Mouse (Mus musculus) MEL (cell line): ENCODE data around the gene Src. TPM values are rescaled to one million over a fixed set of nuclear protein-coding genes. Genes with fewer than 3 reads are reported as not detected.
"Not testable (repeated sequence)": the region's sequence is repeated elsewhere in the genome, so short reads cannot be mapped to it uniquely, and the experiment has no call there.

Source experiments
- DNase-seq: peaks from one replicate; pipeline ENCODE4 v3.0.0; 2011; ENCODE audit warnings: low read depth, low spot score
- H3K27ac ChIP-seq: 2 replicates; pipeline ENCODE4 v1.5.1; 2012; ENCODE audit warnings: low read depth, mild to moderate bottlenecking, control low read depth, low read length, moderate library complexity; ENCODE audit not compliant: control insufficient read depth
- H3K27me3 ChIP-seq, 2 experiments: fragments of 150-350 bp in 1 of 2; sonication (generic) in 1 of 2; 2 replicates each; pipeline ENCODE4 v1.6.1; 2012; ENCODE audit warnings: low read length in 2 of 2, mild to moderate bottlenecking in 2 of 2, improper control_type of control experiment in 1 of 2, moderate library complexity in 1 of 2; ENCODE audit not compliant: insufficient read depth in 2 of 2, control insufficient read depth in 1 of 2
- H3K36me3 ChIP-seq, 2 experiments: 2 replicates each; pipeline ENCODE4 v1.6.1; 2012 to 2014; ENCODE audit warnings: low read length in 2 of 2, improper control_type of control experiment in 1 of 2, inconsistent platforms in 1 of 2, mild to moderate bottlenecking in 1 of 2; ENCODE audit not compliant: insufficient read depth in 2 of 2, control insufficient read depth in 1 of 2
- H3K4me1 ChIP-seq, 2 experiments: fragments of 150-350 bp in 1 of 2; sonication (generic) in 1 of 2; 2 replicates each; pipeline ENCODE4 v1.6.1; 2012; ENCODE audit warnings: low read length in 2 of 2, improper control_type of control experiment in 1 of 2, mild to moderate bottlenecking in 1 of 2; ENCODE audit not compliant: insufficient read depth in 2 of 2, control insufficient read depth in 1 of 2
- H3K4me3 ChIP-seq, 2 experiments: fragments of 150-350 bp in 1 of 2; sonication (generic) in 1 of 2; 2 replicates each; pipeline ENCODE4 v1.5.1; 2012; ENCODE audit warnings: low read depth in 2 of 2, low read length in 2 of 2, mild to moderate bottlenecking in 2 of 2, moderate library complexity in 2 of 2, control low read depth in 1 of 2, improper control_type of control experiment in 1 of 2; ENCODE audit not compliant: control insufficient read depth in 1 of 2, insufficient read depth in 1 of 2
- H3K79me2 ChIP-seq: 2 replicates; pipeline ENCODE4 v1.6.1; 2012; ENCODE audit warnings: mild to moderate bottlenecking, low read length, moderate library complexity; ENCODE audit not compliant: control insufficient read depth, poor library complexity, insufficient read depth
- H3K9ac ChIP-seq: 2 replicates; pipeline ENCODE4 v1.6.1; 2012; ENCODE audit warnings: low read depth, mild to moderate bottlenecking, control low read depth, low read length, moderate library complexity; ENCODE audit not compliant: control insufficient read depth, poor library complexity, severe bottlenecking
- H3K9me3 ChIP-seq: fragments of 150-350 bp; sonication (generic); replicated peaks from 2 replicates; pipeline ENCODE4 v1.6.1; 2012; ENCODE audit warnings: mild to moderate bottlenecking, low read length, improper control_type of control experiment, moderate library complexity; ENCODE audit not compliant: insufficient read depth
- CHD1 ChIP-seq: IDR thresholded peaks from 2 replicates; pipeline ENCODE4 v1.6.1; 2012; ENCODE audit warnings: low read depth, mild to moderate bottlenecking, inconsistent platforms, low read length, improper control_type of control experiment
- CHD2 ChIP-seq: IDR thresholded peaks from 2 replicates; pipeline ENCODE4 v1.6.1; 2011; ENCODE audit warnings: low read length, improper control_type of control experiment
- E2F4 ChIP-seq: IDR thresholded peaks from 2 replicates; pipeline ENCODE4 v1.6.1; 2011; ENCODE audit warnings: low read depth, low read length, improper control_type of control experiment, borderline replicate concordance
- ELF1 ChIP-seq: IDR thresholded peaks from 2 replicates; pipeline ENCODE4 v1.6.1; 2014; ENCODE audit warnings: low read depth, mild to moderate bottlenecking, inconsistent platforms, low read length, improper control_type of control experiment, moderate library complexity
- EP300 ChIP-seq, 2 experiments: IDR thresholded peaks; 2 replicates each; pipeline ENCODE4 v1.6.1; 2011; ENCODE audit warnings: improper control_type of control experiment in 2 of 2, low read length in 2 of 2, low read depth in 1 of 2, mild to moderate bottlenecking in 1 of 2
- ETS1 ChIP-seq: IDR thresholded peaks from 2 replicates; pipeline ENCODE4 v1.6.1; 2012; ENCODE audit warnings: low read depth, mild to moderate bottlenecking, inconsistent platforms, low read length, improper control_type of control experiment, moderate library complexity
- GABPA ChIP-seq: IDR thresholded peaks from 2 replicates; pipeline ENCODE4 v1.6.1; 2012; ENCODE audit warnings: low read depth, mild to moderate bottlenecking, inconsistent platforms, low read length, improper control_type of control experiment, moderate library complexity
- MAFK ChIP-seq: IDR thresholded peaks from 2 replicates; pipeline ENCODE4 v1.6.1; 2011; ENCODE audit warnings: low read depth, mild to moderate bottlenecking, low read length, improper control_type of control experiment, borderline replicate concordance
- MAX ChIP-seq: IDR thresholded peaks from 2 replicates; pipeline ENCODE4 v1.6.1; 2011; ENCODE audit warnings: low read length, improper control_type of control experiment
- MYB ChIP-seq: IDR thresholded peaks from 2 replicates; pipeline ENCODE4 v1.6.1; 2011; ENCODE audit warnings: mild to moderate bottlenecking, low read depth, low read length, improper control_type of control experiment
- NELFE ChIP-seq: IDR thresholded peaks from 2 replicates; pipeline ENCODE4 v1.6.1; 2011; ENCODE audit warnings: low read depth, low read length, improper control_type of control experiment
- POLR2A ChIP-seq, 2 experiments: IDR thresholded peaks; 2 replicates each; pipeline ENCODE4 v1.6.1; 2011 to 2012; ENCODE audit warnings: low read length in 2 of 2, mild to moderate bottlenecking in 2 of 2, control low read depth in 1 of 2, improper control_type of control experiment in 1 of 2, low read depth in 1 of 2, moderate library complexity in 1 of 2; ENCODE audit not compliant: control insufficient read depth in 1 of 2, insufficient read depth in 1 of 2, poor library complexity in 1 of 2
- POLR2AphosphoS2 ChIP-seq: IDR thresholded peaks from 2 replicates; pipeline ENCODE4 v1.6.1; 2011; ENCODE audit warnings: low read length, improper control_type of control experiment
- RAD21 ChIP-seq: IDR thresholded peaks from 2 replicates; pipeline ENCODE4 v1.6.1; 2011; ENCODE audit warnings: mild to moderate bottlenecking, low read depth, low read length, improper control_type of control experiment
- RCOR1 ChIP-seq: IDR thresholded peaks from 2 replicates; pipeline ENCODE4 v1.6.1; 2012; ENCODE audit warnings: low read depth, mild to moderate bottlenecking, inconsistent platforms, low read length, improper control_type of control experiment
- SMC3 ChIP-seq: IDR thresholded peaks from 2 replicates; pipeline ENCODE4 v1.6.1; 2011; ENCODE audit warnings: low read depth, low read length, improper control_type of control experiment
- TBP ChIP-seq: IDR thresholded peaks from 2 replicates; pipeline ENCODE4 v1.8.0; 2011; ENCODE audit warnings: low read depth, low read length, improper control_type of control experiment
- TCF12 ChIP-seq: IDR thresholded peaks from 2 replicates; pipeline ENCODE4 v1.6.1; 2014; ENCODE audit warnings: low read depth, mild to moderate bottlenecking, inconsistent platforms, low read length, improper control_type of control experiment, moderate library complexity
- UBTF ChIP-seq: IDR thresholded peaks from 2 replicates; pipeline ENCODE4 v1.6.1; 2012; ENCODE audit warnings: low read depth, mild to moderate bottlenecking, inconsistent platforms, low read length, improper control_type of control experiment, moderate library complexity, borderline replicate concordance; ENCODE audit not compliant: insufficient read depth
- ZC3H11A ChIP-seq: IDR thresholded peaks from 2 replicates; pipeline ENCODE4 v1.6.1; 2012; ENCODE audit warnings: low read depth, mild to moderate bottlenecking, inconsistent platforms, low read length, improper control_type of control experiment
- ZKSCAN1 ChIP-seq: IDR thresholded peaks from 2 replicates; pipeline ENCODE4 v1.6.1; 2012; ENCODE audit warnings: low read depth, mild to moderate bottlenecking, inconsistent platforms, low read length, improper control_type of control experiment, moderate library complexity
- ZMIZ1 ChIP-seq: IDR thresholded peaks from 2 replicates; pipeline ENCODE4 v1.6.1; 2012; ENCODE audit warnings: low read depth, mild to moderate bottlenecking, inconsistent platforms, low read length, improper control_type of control experiment, moderate library complexity
- ZNF384 ChIP-seq: IDR thresholded peaks from 2 replicates; pipeline ENCODE4 v1.6.1; 2012; ENCODE audit warnings: low read depth, mild to moderate bottlenecking, inconsistent platforms, low read length, improper control_type of control experiment
- polyA plus RNA-seq, 2 experiments: library from polyadenylated mRNA; stranded (reverse) in 1 of 2; unstranded in 1 of 2; fragments of >175 nt in 1 of 2; fragments of >200 nt in 1 of 2; gene quantifications; 2 replicates each; pipeline versions ENCODE4 v1.2.1 to v1.2.4; 2012; ENCODE audit warnings: low replicate concordance in 2 of 2, low read depth in 1 of 2; ENCODE audit not compliant: insufficient read length in 2 of 2, insufficient read depth in 1 of 2, missing spikeins in 1 of 2
- total RNA-seq: library from RNA; depleted of rRNA; stranded (reverse); fragments of 300-350 nt; gene quantifications from 2 replicates; pipeline ENCODE4 v1.2.3, GENCODE M21; 2012

The Src gene
- total and polyA plus RNA-seq, 3 experiments, result 0.23 to 4.2 TPM; not detected in 1

- Histone ChIP-seq H3K9ac (no peak overlapping the region), H3K27ac (no peak overlapping the region), H3K4me1 (no peaks in the 10 kb centered on the region), H3K79me2 (no peaks in the 10 kb centered on the region), H3K27me3 (peaks cover 4 to 5% of the 10 kb centered on the region in 2 experiments; a peak in 2 of 4 replicates), H3K36me3 (no peaks in the 10 kb centered on the region), H3K4me3 (no peak overlapping the region), H3K9me3 (no peaks in the 10 kb centered on the region)
- no peak for DNase-seq
- TF ChIP-seq GABPA (no peak), CHD1 (no peak), E2F4 (no peak), CHD2 (no peak), EP300 (IDR thresholded peaks at IDR 0.05; ENCODE audit: low read depth in 1 of 2, low read length in 2 of 2) (no peak), ZKSCAN1 (no peak), ETS1 (no peak), UBTF (no peak), SMC3 (no peak), TCF12 (no peak), MAFK (no peak), POLR2A (IDR thresholded peaks at IDR 0.05; ENCODE audit: control insufficient read depth in 1 of 2, insufficient read depth in 1 of 2, low read depth in 1 of 2, low read length in 2 of 2, poor library complexity in 1 of 2) (no peak), ELF1 (no peak), MYB (no peak)
These were observed 64.5 kb downstream of the Src start for GRCm38 (mm10) chr2:157482729-157483128.

GRCm38 (mm10) chr2:157486559-157486958 lies 68.3 kb downstream of the Src start:
- not testable (repeated sequence) for H3K4me3 ChIP-seq, H3K79me2 ChIP-seq, H3K27me3 ChIP-seq, H3K9ac ChIP-seq, H3K4me1 ChIP-seq, DNase-seq, H3K36me3 ChIP-seq, H3K9me3 ChIP-seq, H3K27ac ChIP-seq

- Histone ChIP-seq H3K9ac (no peak overlapping the region), H3K79me2 (no peaks in the 10 kb centered on the region), H3K27me3 (peaks cover 1 to 2% of the 10 kb centered on the region in 2 experiments; a peak in 2 of 4 replicates), H3K27ac (no peak overlapping the region), H3K36me3 (no peaks in the 10 kb centered on the region), H3K4me1 (no peaks in the 10 kb centered on the region), H3K4me3 (no peak overlapping the region), H3K9me3 (no peaks in the 10 kb centered on the region)
- DNase-seq, result no peak
- TF ChIP-seq POLR2AphosphoS2, result no peak
- no peak for TF ChIP-seq RCOR1
- TF ChIP-seq TCF12, result no peak
- no peak for TF ChIP-seq RAD21
- TF ChIP-seq ZC3H11A, result no peak
- no peak for TF ChIP-seq ETS1
- no peak for TF ChIP-seq MAX
- TF ChIP-seq ZMIZ1, result no peak
- no peak for TF ChIP-seq NELFE
- no peak for TF ChIP-seq EP300 (IDR thresholded peaks at IDR 0.05; ENCODE audit: low read depth in 1 of 2, low read length in 2 of 2)
- TF ChIP-seq CHD1, result no peak
- no peak for TF ChIP-seq TBP
- TF ChIP-seq ZNF384, result no peak
These were observed 68.9 kb downstream of the Src start for GRCm38 (mm10) chr2:157486981-157487656.
